Mouse (Mus musculus) lung, postnatal 0 days (tissue): Measurements from ENCODE around the gene Mrps22. TPM values are rescaled to one million over a fixed set of nuclear protein-coding genes. Genes with fewer than 3 reads are reported as not detected.

Experiments used
- ATAC-seq: fragments of 200-750 bp; cut with Nextera tagmentation; 2 replicates; pipeline ENCODE4 v1.8.0; 2017; ENCODE audit warnings: moderate library complexity
- DNase-seq: peaks from one replicate; pipeline ENCODE4 v3.0.0-alpha.2; 2016; ENCODE audit warnings: low spot score
- H3K27ac ChIP-seq: fragments of 300-500 bp; sonication (generic); 2 replicates; pipeline ENCODE4 v1.5.1; 2014; ENCODE audit warnings: antibody characterized with exemption, mild to moderate bottlenecking, low read length, mixed read lengths
- H3K27me3 ChIP-seq: fragments of 300-500 bp; sonication (generic); replicated peaks from 2 replicates; pipeline ENCODE4 v1.6.1; 2014; ENCODE audit warnings: low read length, mixed read lengths; ENCODE audit not compliant: insufficient read depth
- H3K36me3 ChIP-seq: fragments of 300-500 bp; sonication (generic); 2 replicates; pipeline ENCODE4 v1.6.1; 2014; ENCODE audit warnings: low read length, mixed read lengths; ENCODE audit not compliant: insufficient read depth
- H3K4me1 ChIP-seq: fragments of 300-500 bp; sonication (generic); 2 replicates; pipeline ENCODE4 v1.6.1; 2014; ENCODE audit warnings: antibody characterized with exemption, low read depth, low read length, mixed read lengths; ENCODE audit not compliant: insufficient read depth
- H3K4me2 ChIP-seq: fragments of 300-500 bp; sonication (generic); replicated peaks from 2 replicates; pipeline ENCODE4 v1.6.1; 2014; ENCODE audit warnings: low read depth, mild to moderate bottlenecking, low read length, moderate library complexity, mixed read lengths
- H3K4me3 ChIP-seq: fragments of 300-500 bp; sonication (generic); 2 replicates; pipeline ENCODE4 v1.5.1; 2014; ENCODE audit warnings: low read depth, low read length
- H3K9ac ChIP-seq: fragments of 300-500 bp; sonication (generic); replicated peaks from 2 replicates; pipeline ENCODE4 v1.6.1; 2014; ENCODE audit warnings: low read depth, mild to moderate bottlenecking
- H3K9me3 ChIP-seq: fragments of 300-500 bp; sonication (generic); 2 replicates; pipeline ENCODE4 v1.6.1; 2016; ENCODE audit warnings: low read length, mixed read lengths
- CTCF ChIP-seq: IDR thresholded peaks from 2 replicates; pipeline ENCODE4 v1.5.1; 2016; ENCODE audit warnings: antibody characterized with exemption, mild to moderate bottlenecking
- EP300 ChIP-seq: IDR thresholded peaks from 2 replicates; pipeline ENCODE4 v1.6.1; 2016; ENCODE audit warnings: antibody characterized with exemption, mild to moderate bottlenecking, control low read depth
- WGBS: fragments of 180-500 bp; shearing (Covaris S2); extraction: QIAGEN DNeasy Blood & Tissue Kit; methylation state at CpG from one replicate; pipeline ENCODE4 v1.1.7; 2014; 5-methylcytosine and 5-hydroxymethylcytosine counted together
- polyA plus RNA-seq: library from polyadenylated mRNA; unstranded; fragments of >200 nt; fragmentation: Nextera tagmentation; extraction: Ambion mirVana; gene quantifications from 2 replicates; pipeline ENCODE4 v1.2.1, GENCODE M21; 2015

Mrps22 gene
- polyA plus RNA-seq, 1 experiment from 2014 or later = 18.7 TPM

- no peaks in the 10 kb centered on the region for H3K27me3 ChIP-seq
- ATAC-seq (no peak), DNase-seq (no peak)
- no peaks in the 10 kb centered on the region for H3K4me1 ChIP-seq
- no peak overlapping the region for H3K4me3 ChIP-seq
- no peaks in the 10 kb centered on the region for H3K36me3 ChIP-seq
- TF ChIP-seq CTCF = peak; percentile 51
- no peak for TF ChIP-seq EP300
- no peaks in the 10 kb centered on the region for H3K9me3 ChIP-seq
- no peak overlapping the region for H3K4me2 ChIP-seq
- H3K9ac ChIP-seq = no peak overlapping the region
- 34% methylated on average over 3 of the region's 3 CpGs for WGBS
- H3K27ac ChIP-seq = no peak overlapping the region
These were observed 27.0 kb upstream of the Mrps22 start for GRCm38 (mm10) chr9:98628480-98628879.

GRCm38 (mm10) chr9:98604896-98605295, 3.4 kb upstream of the Mrps22 start:
- H3K36me3 ChIP-seq = no peaks in the 10 kb centered on the region
- no peak overlapping the region for H3K4me2 ChIP-seq
- TF ChIP-seq EP300 = no peak
- TF ChIP-seq CTCF = no peak
- no peaks in the 10 kb centered on the region for H3K9me3 ChIP-seq
- DNase-seq (no peak), ATAC-seq (no peak)
- peaks cover 5% of the 10 kb centered on the region; the same call in 1 of the 2 replicates for H3K4me1 ChIP-seq
- no peaks in the 10 kb centered on the region for H3K27me3 ChIP-seq
- WGBS = 64% methylated on average over 4 of the region's 4 CpGs
- H3K9ac ChIP-seq = no peak overlapping the region
- no peak overlapping the region for H3K27ac ChIP-seq
- no peak overlapping the region for H3K4me3 ChIP-seq

- TF ChIP-seq EP300 (no peak), CTCF (no peak)
- Histone ChIP-seq H3K4me2 (peak overlapping the region; percentile 88), H3K4me3 (peak overlapping the region; percentile 60), H3K4me1 (peaks cover 5% of the 10 kb centered on the region; the same call in 1 of the 2 replicates), H3K27me3 (no peaks in the 10 kb centered on the region), H3K9me3 (no peaks in the 10 kb centered on the region), H3K27ac (no peak overlapping the region), H3K36me3 (no peaks in the 10 kb centered on the region), H3K9ac (no peak overlapping the region)
- WGBS = 50% methylated on average over 11 of the region's 11 CpGs
- DNase-seq (no peak), ATAC-seq (0 out of 2 replicates have a peak, but pooled peaks have one; percentile 1)
These were observed 438 bp upstream of the Mrps22 start for GRCm38 (mm10) chr9:98601837-98602359.

- H3K9ac ChIP-seq = no peak overlapping the region
- no peak overlapping the region for H3K4me2 ChIP-seq
- H3K36me3 ChIP-seq = peaks cover 8% of the 10 kb centered on the region
- no peak for ATAC-seq
- no peak for TF ChIP-seq EP300
- TF ChIP-seq CTCF = no peak
- no peak for DNase-seq
- no peak overlapping the region for H3K27ac ChIP-seq
- no peaks in the 10 kb centered on the region for H3K9me3 ChIP-seq
- no peak overlapping the region for H3K4me3 ChIP-seq
- no peaks in the 10 kb centered on the region for H3K27me3 ChIP-seq
- H3K4me1 ChIP-seq = peaks cover 5% of the 10 kb centered on the region; the same call in 1 of the 2 replicates
- WGBS = 73% methylated on average over 6 of the region's 6 CpGs
These were observed 1.4 kb downstream of the Mrps22 start for GRCm38 (mm10) chr9:98600094-98600493.

- peak; percentile 35 for DNase-seq
- H3K27ac ChIP-seq = no peak overlapping the region
- WGBS = 72% methylated on average over 4 of the region's 4 CpGs
- no peak for ATAC-seq
- H3K4me3 ChIP-seq = no peak overlapping the region
- no peaks in the 10 kb centered on the region for H3K27me3 ChIP-seq
- peaks cover 69% of the 10 kb centered on the region for H3K36me3 ChIP-seq
- H3K4me1 ChIP-seq = no peaks in the 10 kb centered on the region
- no peak overlapping the region for H3K9ac ChIP-seq
- TF ChIP-seq EP300 = no peak
- no peak for TF ChIP-seq CTCF
- no peaks in the 10 kb centered on the region for H3K9me3 ChIP-seq
- H3K4me2 ChIP-seq = no peak overlapping the region
These were observed 17.6 kb downstream of the Mrps22 start for GRCm38 (mm10) chr9:98583852-98584251.

- WGBS = under 1% methylated on average over 76 of the region's 76 CpGs
- peaks cover 2% of the 10 kb centered on the region; the same call in 1 of the 2 replicates for H3K36me3 ChIP-seq
- TF ChIP-seq CTCF (0 out of 2 replicates have a peak, but pooled peaks have one; percentile 13), EP300 (no peak)
These were observed 38.0 kb downstream of the Mrps22 start, which contains the start of gene Copb2 for GRCm38 (mm10) chr9:98563137-98564126. Copb2 (plus strand) TSS chr9:98563721.

More at GRCm38 (mm10) chr9:98563137-98564126, 38.0 kb downstream of the Mrps22 start, which contains the start of gene Copb2:
- H3K27ac ChIP-seq = peak within 1 kb of the TSS; percentile 78
- DNase-seq = peak; percentile 98
- peak within 1 kb of the TSS; percentile 98 for H3K9ac ChIP-seq
- ATAC-seq = peak; percentile 100
- H3K4me3 ChIP-seq = peak within 1 kb of the TSS; percentile 88
- H3K4me2 ChIP-seq = peak within 1 kb of the TSS; percentile 78
- H3K27me3 ChIP-seq = no peaks in the 10 kb centered on the region
- H3K4me1 ChIP-seq = 0 out of 2 replicates have a peak, but pooled peaks cover 2% of the 10 kb centered on the region
- no peaks in the 10 kb centered on the region for H3K9me3 ChIP-seq
